Mouse (Mus musculus) limb, embryonic 14.5 days (tissue): ENCODE data around the gene Nfx1. TPM values are rescaled to one million over a fixed set of nuclear protein-coding genes. Genes with fewer than 3 reads are reported as not detected.
A peak's percentile ranks its signal among the peaks of the same experiment; 100 is the strongest.

ENCODE experiments used
- ATAC-seq: fragments of 200-750 bp; cut with Nextera tagmentation; 2 replicates; pipeline ENCODE4 v1.8.0; 2017; ENCODE audit warnings: low read depth, moderate number of reproducible peaks, moderate TSS enrichment; ENCODE audit not compliant: low FRiP score
- DNase-seq: peaks from one replicate; pipeline ENCODE4 v3.0.0-alpha.2; 2015; ENCODE audit warnings: low spot score
- H3K27ac ChIP-seq: fragments of 300-500 bp; sonication (generic); replicated peaks from 2 replicates; pipeline ENCODE4 v1.5.1; 2014; ENCODE audit warnings: low read depth, mild to moderate bottlenecking, low read length, moderate library complexity, mixed read lengths
- H3K27me3 ChIP-seq: fragments of 300-500 bp; sonication (generic); 2 replicates; pipeline ENCODE4 v1.6.1; 2014; ENCODE audit warnings: low read length, mixed read lengths; ENCODE audit not compliant: control insufficient read depth, insufficient read depth
- H3K36me3 ChIP-seq: fragments of 300-500 bp; sonication (generic); 2 replicates; pipeline ENCODE4 v1.6.1; 2014; ENCODE audit warnings: mild to moderate bottlenecking, low read length, moderate library complexity, mixed read lengths; ENCODE audit not compliant: control insufficient read depth, insufficient read depth
- H3K4me1 ChIP-seq: fragments of 300-500 bp; sonication (generic); 2 replicates; pipeline ENCODE4 v1.6.1; 2014; ENCODE audit warnings: antibody characterized with exemption, low read length, mixed read lengths; ENCODE audit not compliant: control insufficient read depth, insufficient read depth
- H3K4me2 ChIP-seq: fragments of 300-500 bp; sonication (generic); replicated peaks from 2 replicates; pipeline ENCODE4 v1.6.1; 2014; ENCODE audit warnings: low read depth, mild to moderate bottlenecking, low read length, moderate library complexity; ENCODE audit not compliant: severe bottlenecking
- H3K4me3 ChIP-seq: fragments of 300-500 bp; sonication (generic); replicated peaks from 2 replicates; pipeline ENCODE4 v1.5.1; 2014; ENCODE audit warnings: low read length
- H3K9ac ChIP-seq: fragments of 300-500 bp; sonication (generic); 2 replicates; pipeline ENCODE4 v1.6.1; 2014; ENCODE audit warnings: mild to moderate bottlenecking, low read depth, low read length, moderate library complexity; ENCODE audit not compliant: severe bottlenecking
- H3K9me3 ChIP-seq: fragments of 300-500 bp; sonication (generic); 2 replicates; pipeline ENCODE4 v1.6.1; 2016; ENCODE audit warnings: low read length; ENCODE audit not compliant: control insufficient read depth
- POLR2A ChIP-seq: fragments of 200-500 bp; IDR thresholded peaks from 2 replicates; pipeline ENCODE4 v1.8.0; 2012; ENCODE audit warnings: inconsistent platforms, mild to moderate bottlenecking, moderate library complexity, borderline replicate concordance; ENCODE audit not compliant: insufficient read depth, insufficient read length; ENCODE audit errors: extremely low read depth
- WGBS: fragments of 180-500 bp; shearing (Covaris S2); extraction: QIAGEN DNeasy Blood & Tissue Kit; methylation state at CpG from one replicate; pipeline ENCODE4 v1.1.7; 2014; 5-methylcytosine and 5-hydroxymethylcytosine counted together
- polyA plus RNA-seq, 2 experiments: library from polyadenylated mRNA; depleted of rRNA in 1 of 2; stranded (reverse) in 1 of 2; unstranded in 1 of 2; fragments of >200 nt; fragmentation: Nextera tagmentation in 1 of 2; extraction: Ambion mirVana in 1 of 2; gene quantifications; 2 replicates each; pipeline versions ENCODE4 v1.2.1 to v1.2.3; 2012 to 2014

Gene Nfx1
- polyA plus RNA-seq, 2 experiments: 88.8 to 91.4 TPM

- no peak overlapping the region for H3K27ac ChIP-seq
- DNase-seq (no peak), ATAC-seq (no peak)
- no peaks in the 10 kb centered on the region for H3K4me1 ChIP-seq
- H3K27me3 ChIP-seq: no peaks in the 10 kb centered on the region
- WGBS: 91% methylated on average over 3 of the region's 3 CpGs
- H3K9me3 ChIP-seq: no peaks in the 10 kb centered on the region
- no peak for TF ChIP-seq POLR2A
- no peak overlapping the region for H3K4me3 ChIP-seq
- no peak overlapping the region for H3K9ac ChIP-seq
- peaks cover 76% of the 10 kb centered on the region for H3K36me3 ChIP-seq
- H3K4me2 ChIP-seq: no peak overlapping the region
Observed at GRCm38 (mm10) chr4:40963536-40963935, 7.2 kb upstream of the Nfx1 start.

GRCm38 (mm10) chr4:40969161-40969560 is 1.5 kb upstream of the Nfx1 start:
- Histone ChIP-seq H3K36me3 (peaks cover 28% of the 10 kb centered on the region), H3K27ac (no peak overlapping the region), H3K4me3 (no peak overlapping the region), H3K4me1 (0 out of 2 replicates have a peak, but pooled peaks cover 2% of the 10 kb centered on the region), H3K9ac (no peak overlapping the region), H3K4me2 (no peak overlapping the region), H3K9me3 (no peaks in the 10 kb centered on the region), H3K27me3 (no peaks in the 10 kb centered on the region)
- ATAC-seq (no peak), DNase-seq (no peak)
- TF ChIP-seq POLR2A: no peak
- 79% methylated on average over 4 of the region's 4 CpGs for WGBS

GRCm38 (mm10) chr4:40969781-40970591 is 720 bp upstream of the Nfx1 start:
- Histone ChIP-seq H3K4me3 (peak overlapping the region; percentile 79), H3K27ac (peak overlapping the region; percentile 95), H3K4me2 (peak overlapping the region; percentile 75), H3K9me3 (no peaks in the 10 kb centered on the region), H3K4me1 (0 out of 2 replicates have a peak, but pooled peaks cover 2% of the 10 kb centered on the region), H3K27me3 (no peaks in the 10 kb centered on the region), H3K9ac (peak overlapping the region; percentile 75), H3K36me3 (peaks cover 24% of the 10 kb centered on the region)
- DNase-seq (peak; percentile 9), ATAC-seq (no peak; the same call in 1 of the 2 replicates)
- no peak for TF ChIP-seq POLR2A
- 11% methylated on average over 11 of the region's 13 CpGs for WGBS

GRCm38 (mm10) chr4:40970592-40970841 is 189 bp upstream of the Nfx1 start:
- H3K4me2 ChIP-seq: peak overlapping the region; percentile 75
- no peaks in the 10 kb centered on the region for H3K9me3 ChIP-seq
- H3K4me1 ChIP-seq: 0 out of 2 replicates have a peak, but pooled peaks cover 2% of the 10 kb centered on the region
- TF ChIP-seq POLR2A: no peak
- peak overlapping the region; percentile 75 for H3K9ac ChIP-seq
- no peak for DNase-seq
- H3K36me3 ChIP-seq: peaks cover 19% of the 10 kb centered on the region
- no peaks in the 10 kb centered on the region for H3K27me3 ChIP-seq
- ATAC-seq: peak; percentile 45
- under 1% methylated on average over 15 of the region's 16 CpGs for WGBS
- H3K4me3 ChIP-seq: peak overlapping the region; percentile 79
- H3K27ac ChIP-seq: peak overlapping the region; percentile 95

GRCm38 (mm10) chr4:40971744-40972143 is 1.0 kb downstream of the Nfx1 start:
- Histone ChIP-seq H3K4me3 (peak overlapping the region; percentile 79), H3K4me1 (0 out of 2 replicates have a peak, but pooled peaks cover 2% of the 10 kb centered on the region), H3K9me3 (no peaks in the 10 kb centered on the region), H3K27ac (peak overlapping the region; percentile 95; the same call in 1 of the 2 replicates), H3K27me3 (no peaks in the 10 kb centered on the region), H3K4me2 (peak overlapping the region; percentile 75), H3K36me3 (peaks cover 13% of the 10 kb centered on the region), H3K9ac (peak overlapping the region; percentile 75)
- WGBS: 26% methylated on average over 13 of the region's 13 CpGs
- DNase-seq (peak; percentile 30), ATAC-seq (no peak)
- TF ChIP-seq POLR2A: no peak
